Mouse (Mus musculus) heart, postnatal 0 days (tissue): Measurements from ENCODE around the gene Nat8f6. TPM values are rescaled to one million over a fixed set of nuclear protein-coding genes. Genes with fewer than 3 reads are reported as not detected.
"Not testable (repeated sequence)": the region's sequence is repeated elsewhere in the genome, so short reads cannot be mapped to it uniquely, and the experiment has no call there.

Experiments
- ATAC-seq: fragments of 200-750 bp; cut with Nextera tagmentation; 2 replicates; pipeline ENCODE4 v1.8.0; 2017; ENCODE audit warnings: low read depth, moderate number of reproducible peaks, moderate library complexity; ENCODE audit not compliant: insufficient read depth
- DNase-seq: peaks from one replicate; pipeline ENCODE4 v3.0.0-alpha.2; 2016; ENCODE audit warnings: low spot score
- H3K27ac ChIP-seq: fragments of 300-500 bp; sonication (generic); 2 replicates; pipeline ENCODE4 v1.5.1; 2014; ENCODE audit warnings: low read depth, mild to moderate bottlenecking
- H3K27me3 ChIP-seq: fragments of 300-500 bp; sonication (generic); 2 replicates; pipeline ENCODE4 v1.6.1; 2014; ENCODE audit warnings: low read length, mixed read lengths; ENCODE audit not compliant: control insufficient read depth, insufficient read depth
- H3K36me3 ChIP-seq: fragments of 300-500 bp; sonication (generic); replicated peaks from 2 replicates; pipeline ENCODE4 v1.6.1; 2014; ENCODE audit warnings: low read length, mixed read lengths; ENCODE audit not compliant: control insufficient read depth, insufficient read depth
- H3K4me1 ChIP-seq: fragments of 300-500 bp; sonication (generic); 2 replicates; pipeline ENCODE4 v1.6.1; 2014; ENCODE audit warnings: antibody characterized with exemption; ENCODE audit not compliant: control insufficient read depth, insufficient read depth
- H3K4me2 ChIP-seq: fragments of 300-500 bp; sonication (generic); 2 replicates; pipeline ENCODE4 v1.6.1; 2014; ENCODE audit warnings: low read depth, mild to moderate bottlenecking, low read length, moderate library complexity
- H3K4me3 ChIP-seq: fragments of 300-500 bp; sonication (generic); 2 replicates; pipeline ENCODE4 v1.5.1; 2014; ENCODE audit warnings: low read depth, low read length
- H3K9ac ChIP-seq: fragments of 300-500 bp; sonication (generic); replicated peaks from 2 replicates; pipeline ENCODE4 v1.6.1; 2014; ENCODE audit warnings: low read depth, low read length, mixed read lengths
- H3K9me3 ChIP-seq: fragments of 300-500 bp; sonication (generic); replicated peaks from 2 replicates; pipeline ENCODE4 v1.6.1; 2016; ENCODE audit warnings: low read length; ENCODE audit not compliant: control insufficient read depth
- CTCF ChIP-seq: IDR thresholded peaks from 2 replicates; pipeline ENCODE4 v1.5.1; 2016; ENCODE audit warnings: antibody characterized with exemption, control low read depth, low read depth
- EP300 ChIP-seq: IDR thresholded peaks from 2 replicates; pipeline ENCODE4 v1.6.1; 2016; ENCODE audit warnings: antibody characterized with exemption, low read depth
- WGBS: fragments of 180-500 bp; shearing (Covaris S2); extraction: QIAGEN DNeasy Blood & Tissue Kit; methylation state at CpG from one replicate; pipeline ENCODE4 v1.1.7; 2014; 5-methylcytosine and 5-hydroxymethylcytosine counted together
- polyA plus RNA-seq: library from polyadenylated mRNA; unstranded; fragments of >200 nt; fragmentation: Nextera tagmentation; extraction: Ambion mirVana; gene quantifications from 2 replicates; pipeline ENCODE4 v1.2.1, GENCODE M21; 2015
- total RNA-seq: library from RNA; depleted of rRNA; stranded (reverse); fragments of >200 nt; gene quantifications from 2 replicates; pipeline ENCODE4 v1.2.3, GENCODE M21; 2014; ENCODE audit warnings: low replicate concordance; rRNA removed

The Nat8f6 gene
- total RNA-seq: not detected in 2 replicates
- not detected in 2 replicates for polyA plus RNA-seq

DNA sequence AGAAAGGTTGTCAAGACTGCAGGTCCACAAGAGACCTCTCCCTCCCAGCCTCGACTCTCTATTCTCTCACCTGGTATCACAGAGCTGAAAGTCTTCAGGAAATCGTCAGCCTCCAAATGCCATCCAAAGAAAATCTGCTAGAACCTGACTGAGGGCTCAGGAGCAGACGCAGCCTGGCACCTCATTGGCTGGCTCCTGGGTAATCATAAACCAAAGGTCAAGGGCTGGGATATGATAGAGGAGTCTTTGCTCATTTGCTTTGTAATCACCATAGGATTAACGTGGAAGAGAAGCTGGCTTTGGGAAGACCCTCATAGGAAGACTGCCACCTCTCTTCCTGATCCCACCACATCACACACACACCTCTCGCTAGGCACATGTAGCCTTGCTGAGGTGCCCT is at the start of gene Nat8f6, which contains the start of gene Nat8f5:
Gene Nat8f6, minus strand, starts transcription at position 118 of the 400 bp plus-strand sequence.
Gene Nat8f5, minus strand, starts transcription at position 136 of the 400 bp plus-strand sequence.
- Histone ChIP-seq H3K27me3 (no peaks in the 10 kb centered on the region), H3K36me3 (no peaks in the 10 kb centered on the region), H3K9me3 (0 out of 2 replicates have a peak, but pooled peaks cover 4% of the 10 kb centered on the region), H3K4me2 (no peak within 1 kb of the TSS), H3K9ac (no peak within 1 kb of the TSS), H3K27ac (no peak within 1 kb of the TSS), H3K4me1 (no peaks in the 10 kb centered on the region), H3K4me3 (no peak within 1 kb of the TSS)
- no peak for ATAC-seq
- WGBS: 77% methylated on average over 5 of the region's 5 CpGs
- TF ChIP-seq EP300 (no peak), CTCF (no peak)
- no peak for DNase-seq

DNA sequence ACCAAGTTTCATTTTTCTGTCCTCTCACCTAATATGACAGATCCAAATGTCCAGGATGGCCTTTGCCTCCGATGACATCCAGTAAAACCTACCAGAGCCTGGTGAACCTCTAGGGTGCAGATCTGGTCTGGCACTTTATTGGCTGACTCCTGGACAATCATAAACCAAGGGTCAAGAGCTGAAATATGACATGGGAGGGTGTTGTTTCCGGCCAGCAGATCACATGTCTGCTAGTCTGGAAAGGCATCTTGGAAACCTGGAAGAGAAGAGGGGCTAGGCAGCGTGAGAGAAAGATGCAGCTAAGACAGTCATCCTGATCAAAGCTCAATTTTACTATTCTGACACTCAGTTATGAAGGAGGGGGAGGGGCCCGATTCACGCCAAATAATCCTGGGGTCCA is 48.3 kb upstream of the Nat8f6 start, which contains the start of gene Nat8f2:
Gene Nat8f2, minus strand, starts transcription at position 153 of the 400 bp plus-strand sequence.
- H3K9me3 ChIP-seq, H3K27ac ChIP-seq, H3K9ac ChIP-seq, H3K36me3 ChIP-seq, H3K4me2 ChIP-seq, H3K27me3 ChIP-seq, DNase-seq, H3K4me1 ChIP-seq, ATAC-seq, H3K4me3 ChIP-seq: not testable (repeated sequence)
- 71% methylated on average over 5 of the region's 5 CpGs for WGBS

DNA sequence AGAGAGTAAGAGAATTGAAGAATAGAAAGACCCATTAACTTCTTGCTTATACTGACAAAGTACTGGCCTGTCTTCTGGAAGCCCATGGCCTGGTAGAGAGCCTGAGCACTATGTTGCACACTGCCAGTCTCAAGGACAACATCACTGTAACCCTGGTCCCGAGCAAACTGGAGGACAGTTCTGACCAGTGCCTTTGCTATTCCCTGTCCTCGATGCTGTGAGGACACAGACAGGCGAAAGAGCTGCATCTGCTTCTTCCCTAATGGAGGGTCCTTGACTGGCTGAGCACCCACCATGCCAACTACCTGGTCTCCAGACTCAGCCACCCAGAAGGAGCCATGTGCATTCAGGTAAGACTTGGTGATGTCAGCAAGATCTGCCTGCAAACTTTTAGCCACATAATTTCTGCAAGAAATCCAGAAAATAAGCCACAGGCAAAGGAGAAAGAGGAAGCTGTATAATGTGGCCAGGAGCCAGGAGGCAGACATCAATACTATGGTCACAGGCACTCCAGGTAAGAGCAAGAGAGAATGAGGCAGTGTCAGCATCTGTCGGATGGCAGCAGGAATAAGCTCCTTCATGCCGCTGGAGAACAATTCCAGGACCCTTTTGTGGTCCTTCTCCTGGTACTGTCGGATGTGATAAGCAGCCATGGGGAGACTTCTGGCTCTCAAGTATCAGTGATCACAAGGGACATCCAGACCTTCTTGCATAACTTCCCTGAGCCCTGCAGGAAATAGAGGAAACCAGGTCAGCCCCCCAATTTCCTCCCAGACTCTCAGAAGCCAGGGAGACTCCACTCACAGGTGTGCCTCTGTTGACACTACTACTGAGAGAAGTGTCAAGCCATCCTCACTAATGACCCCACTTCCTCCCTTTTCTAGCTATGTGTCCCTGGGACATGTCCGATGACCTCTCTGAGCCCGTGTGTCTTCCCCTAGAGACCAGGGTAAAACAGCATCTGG is 47.3 kb upstream of the Nat8f6 start:
- WGBS: 55% methylated on average over 8 of the region's 8 CpGs
- ATAC-seq (no peak), DNase-seq (no peak)
- Histone ChIP-seq H3K9ac (no peak overlapping the region), H3K4me1 (no peaks in the 10 kb centered on the region), H3K27ac (no peak overlapping the region), H3K36me3 (no peaks in the 10 kb centered on the region), H3K9me3 (no peaks in the 10 kb centered on the region), H3K27me3 (no peaks in the 10 kb centered on the region), H3K4me3 (no peak overlapping the region), H3K4me2 (no peak overlapping the region)
- TF ChIP-seq EP300 (no peak), CTCF (no peak)

DNA sequence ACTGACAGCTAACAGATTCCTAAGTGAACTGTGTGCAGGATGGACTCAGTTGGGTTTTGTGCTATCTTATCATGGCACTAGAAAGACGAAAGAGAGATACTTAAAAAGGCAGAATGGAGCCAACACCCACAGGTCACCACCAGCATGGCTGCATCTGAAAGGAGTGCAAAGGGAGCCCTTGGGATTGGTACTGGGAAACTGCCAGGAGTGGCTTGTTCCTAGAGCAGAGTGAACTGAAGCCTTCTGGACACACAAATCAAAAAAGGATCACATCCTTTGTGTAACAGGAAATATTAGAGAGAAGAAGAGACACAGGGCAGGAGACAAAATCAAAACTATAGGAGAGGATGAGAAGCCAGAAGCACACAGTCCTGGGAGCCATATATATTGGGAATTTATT is 46.2 kb upstream of the Nat8f6 start:
- not testable (repeated sequence) for H3K9me3 ChIP-seq, H3K4me2 ChIP-seq, DNase-seq, H3K27ac ChIP-seq, H3K9ac ChIP-seq, H3K4me1 ChIP-seq, H3K36me3 ChIP-seq, H3K27me3 ChIP-seq, ATAC-seq, H3K4me3 ChIP-seq
- 20% methylated on average over 1 of the region's 1 CpGs for WGBS

DNA sequence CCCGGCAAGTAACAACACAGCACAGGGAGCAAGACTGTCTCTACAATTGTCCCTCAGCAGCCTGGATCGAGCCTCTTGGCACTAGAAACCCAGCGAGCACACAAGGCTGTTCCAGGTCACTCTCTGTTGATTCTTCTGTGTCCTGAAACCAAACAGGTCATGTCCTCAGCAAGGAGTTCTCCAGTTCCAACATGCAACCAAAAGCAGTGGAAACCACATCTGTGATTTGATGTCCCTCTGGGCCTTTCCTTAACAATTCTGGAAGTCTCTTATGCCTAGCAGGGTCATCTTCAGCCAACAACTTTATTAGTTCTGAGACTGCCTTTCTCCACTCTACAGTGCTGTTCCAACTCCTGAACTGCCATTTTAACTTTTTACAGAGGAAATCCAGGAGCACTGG is 45.4 kb upstream of the Nat8f6 start:
- H3K4me1 ChIP-seq, H3K4me3 ChIP-seq, DNase-seq, ATAC-seq, H3K27me3 ChIP-seq, H3K9me3 ChIP-seq, H3K36me3 ChIP-seq, H3K4me2 ChIP-seq, H3K27ac ChIP-seq, H3K9ac ChIP-seq: not testable (repeated sequence)
- 82% methylated on average over 3 of the region's 3 CpGs for WGBS

DNA sequence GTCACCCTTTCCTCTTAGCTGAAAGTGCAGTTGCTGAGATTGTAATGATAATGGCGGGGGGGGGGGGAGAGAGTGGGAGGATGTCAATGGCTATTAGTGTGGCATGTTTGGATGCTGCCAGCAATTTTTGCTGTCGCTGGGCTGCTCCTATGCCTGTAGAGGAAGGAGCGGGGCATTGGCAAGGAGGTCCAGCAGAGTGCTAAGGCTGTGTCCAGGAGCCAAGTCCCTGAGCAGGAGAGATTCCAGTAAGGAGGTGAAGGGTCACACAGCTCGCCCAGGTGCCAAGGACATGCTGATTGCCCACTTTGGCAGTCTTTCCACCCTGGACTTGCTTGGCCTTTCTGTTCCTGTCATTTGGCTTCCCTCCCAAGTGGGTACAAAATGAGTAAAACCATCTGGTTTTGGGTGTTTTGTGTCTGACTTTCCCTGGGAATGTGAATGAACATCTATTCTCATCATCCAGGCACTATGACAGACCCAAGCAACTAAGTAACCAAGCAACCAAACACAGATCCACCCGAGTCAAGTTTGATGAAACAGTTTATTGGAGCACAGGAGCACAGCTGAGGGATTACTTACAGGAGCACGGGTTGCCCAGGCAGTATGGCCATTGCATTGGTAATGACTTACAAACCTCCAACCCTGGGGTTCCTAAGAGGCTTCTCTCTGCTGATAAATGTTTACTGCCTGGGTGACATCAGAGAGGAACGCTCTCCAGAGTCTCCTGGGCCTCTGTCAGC is 44.3 kb upstream of the Nat8f6 start:
- 75% methylated on average over 5 of the region's 7 CpGs for WGBS
- not testable (repeated sequence) for H3K4me2 ChIP-seq, ATAC-seq, H3K27me3 ChIP-seq, H3K4me3 ChIP-seq, H3K9ac ChIP-seq, H3K4me1 ChIP-seq, H3K27ac ChIP-seq, H3K9me3 ChIP-seq, DNase-seq, H3K36me3 ChIP-seq
